Mouse (Mus musculus) left cerebral cortex, postnatal 10 days (tissue): Measurements from ENCODE around the gene Fat3. TPM values are rescaled to one million over a fixed set of nuclear protein-coding genes. Genes with fewer than 3 reads are reported as not detected.

Source experiments
- DNase-seq, 2 experiments: peaks; one replicate each; pipeline ENCODE4 v3.0.0; 2021 to 2022; ENCODE audit warnings: low spot score in 2 of 2, mixed read lengths in 1 of 2; ENCODE audit errors: extremely low spot score in 1 of 2
- intact Hi-C: fragments of 180-260 bp; cut with DNase I; formaldehyde crosslinking; loops from one replicate; pipeline ENCODE4 v1.15.1; 2025
- total RNA-seq, 2 experiments: library from RNA; stranded (reverse); gene quantifications; 2 replicates each; pipeline ENCODE4 v1.2.3; 2021

Fat3 gene
- total RNA-seq, 2 experiments from 2014 or later, result 60.2 to 68.0 TPM

DNA sequence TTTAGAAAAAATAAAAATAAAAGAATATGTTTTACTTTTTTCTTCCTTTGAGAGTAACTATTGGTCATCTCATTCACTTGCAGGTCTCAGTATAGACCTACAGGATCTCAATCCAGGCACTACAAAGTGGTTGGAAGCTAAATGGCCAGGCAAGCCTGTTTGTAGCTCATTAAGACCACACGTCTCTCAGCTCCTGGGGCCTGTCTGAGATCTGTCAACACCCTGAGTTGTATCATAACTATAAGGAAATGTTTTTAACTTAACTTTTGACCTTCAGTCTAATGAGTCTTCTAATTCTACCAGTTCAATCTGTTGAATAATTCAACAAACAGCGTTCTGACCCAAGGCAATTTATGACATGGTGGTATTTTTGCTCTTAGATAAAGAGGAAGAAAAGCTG lies 40.5 kb downstream of the Fat3 start:
- no peak for DNase-seq
- intact Hi-C loops, result no loop called here

DNA sequence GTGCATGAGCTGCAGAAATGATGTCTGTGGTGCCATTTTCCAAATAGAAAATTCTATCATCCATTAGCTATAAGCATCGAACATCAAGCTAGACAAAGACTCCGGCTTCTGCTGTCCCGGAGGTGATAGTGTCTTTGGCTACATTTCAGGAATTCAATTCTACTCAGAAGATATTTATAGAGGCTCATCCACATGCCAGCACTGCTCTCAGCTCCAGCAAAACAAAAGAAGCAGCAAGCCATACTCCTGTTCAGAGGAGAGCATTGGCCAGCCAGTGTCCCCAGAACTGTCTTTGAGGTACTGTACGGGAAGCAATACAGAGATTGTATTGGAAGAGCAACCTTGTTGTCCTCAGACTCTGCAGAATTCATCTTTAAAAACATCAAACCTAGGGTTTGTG lies 59.2 kb downstream of the Fat3 start:
- intact Hi-C loops, result no loop called here
- no peak for DNase-seq

DNA sequence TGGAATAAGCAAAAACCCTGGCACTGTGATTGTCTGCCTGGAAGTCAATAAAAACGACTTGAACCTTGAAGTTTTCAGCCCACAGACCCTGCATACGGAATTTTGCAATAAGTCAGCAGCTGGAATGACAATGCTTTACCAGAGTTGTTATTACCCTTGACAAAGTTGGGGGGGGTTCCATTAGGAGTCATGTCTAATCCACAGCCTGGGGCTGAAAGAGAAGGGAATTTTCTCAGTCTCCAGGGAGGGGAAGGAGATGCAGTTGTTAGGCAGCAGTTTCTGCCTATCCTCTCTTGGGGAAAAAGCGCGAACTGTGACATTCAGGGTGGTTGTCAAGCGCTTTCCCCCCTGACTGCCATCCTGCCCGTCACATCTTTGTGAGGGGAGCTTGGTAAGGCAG lies 60.4 kb downstream of the Fat3 start:
- intact Hi-C loops, result no loop called here
- DNase-seq, result no peak

DNA sequence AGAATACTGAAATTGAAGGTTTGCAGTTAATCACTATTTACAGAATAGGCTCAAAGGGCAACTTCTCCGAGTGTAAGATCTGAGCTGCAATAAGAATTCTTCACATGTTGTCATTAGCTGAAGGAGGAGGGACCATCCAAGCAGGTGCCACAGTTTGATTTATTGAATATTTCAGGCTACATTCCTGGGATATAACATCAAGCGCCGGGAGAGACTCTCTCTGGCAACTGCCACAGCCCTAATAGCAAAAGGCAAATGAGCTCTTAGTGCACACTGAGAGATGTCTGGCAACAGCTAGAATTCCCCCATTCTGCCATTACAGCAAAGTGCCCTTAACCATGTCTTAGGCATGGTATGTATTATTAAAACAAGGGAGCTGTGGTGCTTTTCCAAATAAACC lies 61.1 kb downstream of the Fat3 start:
- intact Hi-C loops, result no loop called here
- no peak for DNase-seq

DNA sequence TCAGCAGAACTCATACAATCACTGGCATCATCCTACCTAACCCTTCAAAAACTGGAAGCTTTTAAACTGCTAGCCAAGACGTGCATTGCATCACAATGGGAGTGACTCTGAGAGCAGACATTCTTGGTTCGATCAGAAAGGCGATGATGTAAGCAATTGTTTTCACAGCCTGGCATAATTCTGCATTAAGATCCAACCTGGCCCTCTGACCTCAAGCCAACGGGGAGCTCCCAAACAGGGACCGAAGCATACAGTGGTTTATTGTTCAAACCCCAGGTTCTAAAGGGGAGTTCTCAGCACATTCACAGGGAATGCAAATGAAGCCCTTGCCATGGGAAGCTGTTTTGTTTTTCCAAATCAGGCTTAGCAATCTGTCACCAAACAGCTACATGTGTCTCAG lies 63.3 kb downstream of the Fat3 start:
- intact Hi-C loops, result no loop called here
- no peak for DNase-seq

DNA sequence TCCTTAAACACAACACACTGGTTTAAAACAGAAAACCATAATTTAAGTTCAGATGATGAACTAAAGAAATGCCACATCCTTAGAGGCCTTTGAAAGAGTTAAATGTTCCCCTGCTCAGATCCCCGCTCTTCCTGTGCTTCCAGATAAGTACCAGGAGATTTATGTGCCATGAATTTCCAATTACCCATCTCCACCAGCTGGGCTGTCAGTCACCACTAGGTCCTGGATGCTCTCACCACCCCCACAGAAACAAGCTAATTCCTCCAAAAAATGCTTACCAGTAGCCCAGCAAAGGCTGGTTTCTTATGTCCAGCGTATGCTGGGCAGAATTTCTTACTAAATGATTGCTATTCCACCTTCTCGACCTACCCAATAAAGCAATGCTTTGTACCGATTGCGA lies 72.5 kb downstream of the Fat3 start:
- no peak for DNase-seq
- intact Hi-C loops, result no loop called here

DNA sequence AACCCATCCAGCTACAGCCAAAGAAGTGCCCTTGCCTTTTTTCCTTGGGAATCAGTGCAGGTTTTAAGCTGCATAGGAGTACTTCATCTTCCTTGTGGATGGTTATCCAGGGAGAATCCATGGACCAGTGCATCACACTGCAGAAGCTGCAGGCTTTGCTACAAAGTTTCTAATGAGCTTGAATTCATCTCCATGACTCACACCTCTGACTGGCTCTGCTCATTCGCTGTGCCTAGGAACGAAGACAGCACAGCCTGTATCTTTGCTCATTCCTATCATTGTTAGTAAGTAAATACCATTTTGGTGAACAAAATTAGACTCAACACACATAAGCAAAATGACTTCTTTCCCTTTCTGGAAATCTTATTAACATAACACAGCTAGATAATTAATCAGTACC lies 78.4 kb downstream of the Fat3 start:
- intact Hi-C loops, result no loop called here

DNA sequence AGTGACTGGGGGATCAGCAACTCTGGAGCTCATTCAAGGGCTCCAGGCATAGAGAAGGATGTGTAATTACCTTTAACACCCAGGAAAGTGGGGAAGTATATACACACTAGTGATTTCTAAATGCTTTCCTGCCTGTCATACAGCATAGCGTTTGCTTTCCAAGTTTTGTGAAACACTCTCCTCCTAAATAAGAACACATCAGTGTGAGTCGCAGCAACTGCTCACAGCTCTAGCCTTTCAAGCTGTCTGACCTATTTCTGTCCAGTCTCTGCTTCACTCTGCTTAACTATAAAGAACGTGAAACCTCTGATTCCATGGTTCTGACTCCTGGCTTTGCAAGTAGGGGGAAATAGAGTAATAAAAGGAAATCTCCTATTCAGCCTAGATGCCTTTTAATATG lies 98.3 kb downstream of the Fat3 start:
- DNase-seq, result no peak
- intact Hi-C loops, result no loop called here

More for the DNA sequence above, 78.4 kb downstream of the Fat3 start:
- DNase-seq, result no peak

DNA sequence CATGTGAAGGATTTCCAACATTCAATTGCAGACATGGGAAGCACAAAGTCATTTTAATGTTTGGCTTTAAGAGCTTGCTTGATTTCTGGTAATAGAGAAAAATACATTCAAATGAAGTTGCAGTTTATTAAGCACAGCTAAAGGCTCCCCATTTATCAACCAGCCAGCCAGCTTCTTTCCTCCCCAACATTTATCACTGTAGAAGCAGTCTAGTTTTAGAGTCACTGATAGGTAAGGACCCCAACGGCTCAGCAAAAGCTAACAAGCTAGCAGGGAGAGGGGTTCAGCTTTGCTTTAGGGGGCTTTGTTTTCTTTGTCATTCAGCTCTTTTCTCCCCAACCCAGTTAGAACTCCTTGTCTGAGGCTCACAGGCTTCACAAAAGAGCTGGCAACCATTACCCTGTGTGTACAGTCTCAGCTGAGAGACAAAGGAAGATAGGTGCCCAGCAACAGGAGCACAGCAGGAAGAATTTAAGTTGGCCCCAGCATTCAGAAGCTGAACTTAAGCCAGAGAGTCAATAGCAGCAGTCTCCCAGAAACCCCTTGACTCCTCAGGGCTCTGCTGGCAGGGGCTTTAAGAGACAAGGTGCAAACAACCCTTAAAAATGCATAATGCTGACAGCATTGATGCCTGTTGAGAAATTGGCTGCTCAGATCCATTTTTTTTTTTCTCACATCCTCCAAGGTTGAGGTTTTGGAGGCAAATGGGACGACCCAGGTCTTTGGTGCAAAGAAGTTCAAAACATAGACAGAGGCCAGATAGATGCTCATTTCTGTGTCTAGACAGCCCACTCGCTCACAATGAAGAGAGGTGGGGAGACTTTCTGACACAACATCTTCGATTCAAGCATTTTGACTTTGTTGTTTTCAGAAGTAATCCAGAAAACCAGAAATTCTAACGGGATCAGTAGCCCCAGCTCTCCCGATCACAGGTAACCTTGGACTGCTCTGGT lies 102.1 kb downstream of the Fat3 start:
- peak; percentile 14 to 18 for DNase-seq
- intact Hi-C loops, result no loop called here

DNA sequence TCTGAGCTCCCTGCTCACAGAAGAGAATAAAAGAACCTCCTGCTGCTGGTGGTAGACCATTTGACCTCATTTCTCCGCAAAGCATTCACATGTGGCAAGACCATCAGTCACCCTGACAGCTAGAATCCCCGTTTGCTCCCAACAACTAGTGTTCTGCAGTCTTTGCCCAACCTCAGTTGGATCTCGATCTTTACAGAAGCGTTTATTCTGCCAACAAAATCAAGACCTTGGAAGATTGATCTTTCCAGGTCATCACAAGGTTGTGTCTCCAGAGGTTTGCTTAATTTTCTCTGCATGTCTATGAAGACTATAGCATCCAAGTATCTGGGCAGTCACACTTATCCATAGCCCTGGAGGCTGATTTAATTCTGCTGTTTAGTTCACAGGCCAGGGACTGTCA lies 111.9 kb downstream of the Fat3 start:
- DNase-seq, result no peak
- intact Hi-C loops, result no loop called here

DNA sequence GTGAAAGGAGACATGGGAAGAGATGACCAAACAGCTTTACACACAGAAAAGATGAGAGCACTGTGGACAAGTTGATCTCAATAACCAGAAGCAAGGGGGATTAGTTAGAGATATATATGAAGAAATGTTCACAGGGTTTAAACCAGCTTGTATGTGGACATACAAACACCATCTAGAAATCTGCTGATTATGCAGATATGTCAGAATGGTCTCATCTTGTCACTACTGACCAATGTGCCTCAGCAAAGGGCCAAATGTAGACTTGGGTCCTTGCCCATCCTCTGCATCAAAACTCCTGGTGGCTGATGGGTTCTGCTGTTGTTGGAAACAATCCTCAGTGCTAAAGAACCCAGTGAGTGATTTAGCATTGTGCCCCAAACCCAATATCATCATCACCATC lies 113.6 kb downstream of the Fat3 start:
- no peak for DNase-seq
- intact Hi-C loops, result no loop called here

DNA sequence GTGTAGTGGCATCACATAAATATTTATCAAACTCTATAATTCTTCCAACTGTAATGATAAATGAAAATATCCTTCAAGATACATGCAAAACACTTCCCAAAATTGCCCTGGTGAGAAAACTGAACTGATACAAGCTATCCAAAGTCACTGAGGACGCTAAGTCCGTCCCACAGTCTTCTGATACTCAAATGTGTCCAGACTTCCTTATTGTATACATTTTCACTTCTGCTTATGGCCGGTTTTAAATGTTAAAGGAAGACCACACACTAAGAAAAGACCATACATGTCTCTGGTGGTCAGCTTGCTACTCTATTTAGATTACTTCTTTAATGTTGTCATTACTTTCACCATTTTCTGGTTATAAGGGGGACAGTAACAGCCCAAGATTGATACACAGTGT lies 137.4 kb downstream of the Fat3 start:
- DNase-seq, result no peak
- intact Hi-C loops, result no loop called here

DNA sequence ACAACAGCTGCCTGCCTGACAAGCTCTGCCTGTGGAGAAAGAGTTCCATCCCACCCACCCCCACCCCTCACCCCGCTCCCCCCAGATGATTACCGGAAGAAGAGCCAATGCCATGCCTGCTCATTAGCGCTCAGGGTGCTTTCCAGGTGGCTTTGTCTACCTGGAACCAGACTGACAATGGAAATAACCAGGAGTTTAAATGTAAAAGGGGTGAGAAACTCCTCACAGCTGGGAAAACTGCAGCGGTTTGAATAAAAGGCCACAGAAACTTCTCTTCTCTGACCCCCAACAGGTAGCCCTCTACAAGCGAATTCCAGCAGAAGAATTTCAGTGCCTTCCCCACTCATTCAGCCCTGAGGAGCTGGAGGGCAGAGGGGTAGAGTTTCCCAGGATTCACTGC lies 139.3 kb downstream of the Fat3 start:
- no peak for DNase-seq
- intact Hi-C loops, result no loop called here

DNA sequence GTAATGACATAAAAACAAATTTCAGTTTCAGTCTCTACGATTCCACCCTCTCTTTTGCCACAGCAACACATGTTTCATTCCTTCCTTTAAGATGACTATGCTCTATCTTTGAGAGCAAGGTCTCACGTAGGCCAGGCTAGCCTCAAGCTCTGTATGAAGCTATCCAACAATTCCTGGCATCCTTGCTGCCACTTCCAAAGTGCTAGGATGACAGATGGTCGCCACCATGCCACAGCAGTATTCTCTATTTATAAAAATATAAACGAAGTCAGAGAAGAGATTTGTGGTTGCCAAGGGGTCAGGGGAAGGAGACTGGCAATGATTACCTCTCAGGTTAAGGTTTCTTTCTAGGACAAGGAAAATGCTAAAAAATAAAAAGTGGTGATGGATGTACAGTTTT lies 144.4 kb downstream of the Fat3 start:
- no peak for DNase-seq
- intact Hi-C loops, result no loop called here

DNA sequence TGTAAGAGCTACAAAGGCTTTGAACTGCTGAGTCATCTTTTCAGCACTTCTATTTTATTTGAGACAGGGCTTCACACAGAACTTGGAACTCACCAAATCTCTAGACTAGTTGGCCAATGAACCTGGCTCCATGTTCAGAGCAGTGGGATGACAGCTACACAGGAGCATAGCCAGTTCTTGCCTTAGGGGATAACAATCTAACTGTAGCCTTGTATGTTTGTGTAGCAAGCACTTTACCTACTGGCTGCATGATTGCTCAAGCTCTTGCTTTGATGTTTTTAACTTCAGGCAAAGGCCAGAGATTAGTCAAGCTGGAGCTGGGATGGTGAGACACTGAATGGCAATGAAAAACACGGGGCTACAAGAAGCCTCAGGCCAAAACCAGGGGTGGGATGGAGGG lies 146.2 kb downstream of the Fat3 start:
- intact Hi-C loops, result no loop called here
- DNase-seq, result no peak

DNA sequence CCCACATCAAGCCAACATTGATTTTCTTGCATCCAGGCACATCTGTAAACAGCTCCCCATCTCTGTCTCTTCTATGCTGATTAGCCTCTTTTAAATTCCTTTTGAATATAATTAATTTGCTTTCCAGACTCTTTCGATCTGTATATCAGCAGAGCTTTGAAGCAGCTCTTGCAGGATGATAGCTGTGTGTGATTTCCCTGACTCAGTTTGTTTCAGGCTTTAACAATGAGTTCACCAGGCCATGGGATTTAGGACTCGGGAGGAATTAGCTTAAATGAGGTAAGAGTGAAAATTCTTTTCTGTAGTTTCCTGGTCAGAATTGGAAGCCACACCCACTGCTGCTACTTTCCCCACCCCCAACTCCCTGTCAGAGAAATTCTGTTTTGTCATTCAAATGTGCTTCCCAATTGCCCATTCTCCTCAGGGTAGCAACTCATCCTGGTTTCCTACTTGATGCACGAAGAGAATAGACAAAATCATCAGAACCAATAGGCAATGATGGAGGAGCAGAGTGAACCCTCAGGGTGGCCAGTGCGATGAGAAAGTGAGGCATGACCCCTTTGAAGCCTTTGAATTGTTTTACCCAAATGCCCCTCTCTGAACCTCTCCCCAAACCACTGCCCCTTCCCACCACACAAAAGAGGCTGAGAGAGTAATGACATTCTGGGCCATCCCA lies 147.9 kb downstream of the Fat3 start:
- no peak for DNase-seq
- intact Hi-C loops, result no loop called here

DNA sequence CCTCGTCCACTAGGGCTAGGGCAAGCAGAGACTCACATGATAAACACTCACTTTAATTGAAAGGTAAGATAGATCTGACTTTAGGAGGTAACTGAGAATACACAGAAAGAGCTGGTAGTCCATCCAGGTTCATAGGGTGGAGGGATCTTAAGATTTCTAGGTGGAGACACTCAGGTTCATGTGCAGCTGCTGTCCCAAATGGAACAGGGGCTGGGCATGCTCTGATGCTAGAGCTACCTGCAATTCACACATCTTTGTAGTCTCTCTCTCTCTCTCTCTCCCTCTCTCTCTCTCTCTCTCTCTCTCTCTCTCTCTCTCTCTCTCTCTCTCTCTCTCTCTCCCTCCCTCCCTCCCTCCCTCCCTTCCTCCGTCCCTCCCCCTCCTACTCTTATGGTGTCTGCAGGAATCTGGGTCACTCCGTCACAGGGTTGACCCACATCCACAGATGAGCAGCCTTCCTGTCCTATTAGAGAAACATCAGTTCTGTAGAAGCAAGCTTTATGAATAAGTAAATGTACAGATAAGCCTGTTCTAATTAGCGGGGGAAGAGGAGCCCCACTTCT lies 148.5 kb downstream of the Fat3 start:
- no peak for DNase-seq

DNA sequence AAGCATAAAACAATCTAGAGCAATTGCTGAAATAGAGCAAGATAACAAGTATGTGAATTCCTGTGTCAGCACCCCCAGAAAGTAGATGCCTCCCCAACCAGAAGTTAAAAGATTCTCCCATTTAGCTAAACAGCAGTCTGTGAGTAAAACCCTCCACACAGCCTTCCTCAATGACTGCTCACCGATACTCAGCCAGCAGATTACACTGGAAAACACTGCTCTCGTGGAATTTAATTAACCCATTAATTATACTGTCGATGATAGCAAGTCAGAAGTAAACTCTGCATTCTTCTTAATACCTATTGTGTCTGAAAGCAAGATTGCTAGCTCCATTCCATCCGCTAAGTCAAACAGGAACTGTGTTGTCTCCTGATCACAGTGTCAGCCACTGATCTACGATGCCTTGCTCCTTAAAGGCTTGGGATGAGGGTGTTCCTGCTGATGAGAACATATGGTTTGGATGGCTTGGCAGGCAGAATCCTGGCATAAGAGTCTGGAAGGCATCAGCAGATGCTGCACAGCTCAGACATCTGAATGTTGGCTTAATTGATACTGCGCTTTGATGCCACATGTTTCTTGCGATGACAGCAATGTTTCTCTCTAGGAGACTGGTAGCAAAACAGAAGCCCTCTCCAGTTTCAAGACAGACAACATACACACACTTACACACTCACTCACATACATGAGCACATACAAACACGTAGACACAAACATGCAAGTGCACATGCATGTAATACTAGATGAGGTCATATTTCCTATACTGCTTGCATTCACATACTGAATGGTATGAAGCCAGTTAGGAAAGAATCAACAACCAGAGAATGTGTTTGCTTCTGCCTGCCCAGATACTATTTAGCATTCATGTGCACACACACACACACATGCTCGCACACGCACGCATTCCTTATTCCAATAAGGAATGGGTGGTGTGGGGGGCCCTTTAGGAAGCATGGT lies 155.9 kb downstream of the Fat3 start:
- peak in 1 of 2 experiments; percentile 42 for DNase-seq
- intact Hi-C loops, result no loop called here

More for the DNA sequence above, 148.5 kb downstream of the Fat3 start:
- intact Hi-C loops, result no loop called here

DNA sequence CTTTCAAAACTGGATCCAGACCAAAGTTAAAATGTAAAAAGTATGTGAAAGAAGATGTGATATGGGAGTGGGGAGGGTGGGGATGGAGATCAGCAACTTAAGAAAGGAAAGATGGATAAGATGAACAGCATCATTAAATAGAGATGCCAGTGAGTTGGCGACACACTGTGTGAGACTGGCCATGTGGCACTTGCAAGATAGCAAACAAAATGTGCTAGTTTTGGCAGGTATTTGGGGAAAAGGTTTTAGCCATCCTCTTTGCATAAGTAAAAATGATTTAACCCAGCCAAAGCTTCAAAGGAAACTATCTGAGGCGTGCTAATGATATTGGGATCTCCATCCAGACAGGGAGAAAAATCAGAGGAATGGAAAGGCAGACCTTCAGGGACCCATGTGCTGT lies 157.9 kb downstream of the Fat3 start:
- intact Hi-C loops, result no loop called here
- no peak for DNase-seq
